Mouse (Mus musculus) liver, embryonic 16.5 days (tissue): ENCODE data around the gene 1810062G17Rik. TPM values are rescaled to one million over a fixed set of nuclear protein-coding genes. Genes with fewer than 3 reads are reported as not detected.

ENCODE experiments used
- ATAC-seq: fragments of 200-750 bp; cut with Nextera tagmentation; 2 replicates; pipeline ENCODE4 v1.8.0; 2017; ENCODE audit warnings: low read depth, mild to moderate bottlenecking, moderate number of reproducible peaks, moderate library complexity
- H3K27ac ChIP-seq: fragments of 300-500 bp; sonication (generic); 2 replicates; pipeline ENCODE4 v1.5.1; 2014; ENCODE audit warnings: mild to moderate bottlenecking, low read length
- H3K27me3 ChIP-seq: fragments of 300-500 bp; sonication (generic); 2 replicates; pipeline ENCODE4 v1.6.1; 2014; ENCODE audit warnings: low read depth, low read length, mixed read lengths; ENCODE audit not compliant: control insufficient read depth, insufficient read depth
- H3K36me3 ChIP-seq: fragments of 300-500 bp; sonication (generic); 2 replicates; pipeline ENCODE4 v1.6.1; 2014; ENCODE audit warnings: mild to moderate bottlenecking; ENCODE audit not compliant: control insufficient read depth, insufficient read depth
- H3K4me1 ChIP-seq: fragments of 300-500 bp; sonication (generic); 2 replicates; pipeline ENCODE4 v1.6.1; 2014; ENCODE audit warnings: low read depth, low read length, mixed read lengths; ENCODE audit not compliant: control insufficient read depth
- H3K4me2 ChIP-seq: fragments of 300-500 bp; sonication (generic); 2 replicates; pipeline ENCODE4 v1.6.1; 2014; ENCODE audit warnings: low read depth, low read length, mixed read lengths
- H3K4me3 ChIP-seq: fragments of 300-500 bp; sonication (generic); 2 replicates; pipeline ENCODE4 v1.5.1; 2014; ENCODE audit warnings: low read depth, mild to moderate bottlenecking, low read length
- H3K9ac ChIP-seq: fragments of 300-500 bp; sonication (generic); 2 replicates; pipeline ENCODE4 v1.6.1; 2014; ENCODE audit warnings: low read depth, low read length
- H3K9me3 ChIP-seq: fragments of 300-500 bp; sonication (generic); replicated peaks from 2 replicates; pipeline ENCODE4 v1.6.1; 2016; ENCODE audit warnings: low read length; ENCODE audit not compliant: control insufficient read depth
- WGBS: fragments of 180-500 bp; shearing (Covaris S2); extraction: QIAGEN DNeasy Blood & Tissue Kit; methylation state at CpG from one replicate; pipeline ENCODE4 v1.1.7; 2014; ENCODE audit not compliant: insufficient replicate concordance; 5-methylcytosine and 5-hydroxymethylcytosine counted together
- microRNA-seq: library from miRNA; unstranded; fragments of <30 nt; microRNA quantifications from one replicate; pipeline ENCODE4, GENCODE M21; 2016
- polyA plus RNA-seq: library from polyadenylated mRNA; unstranded; fragments of >200 nt; fragmentation: Nextera tagmentation; extraction: Ambion mirVana; gene quantifications from 2 replicates; pipeline ENCODE4 v1.2.1, GENCODE M21; 2015

Gene 1810062G17Rik
- polyA plus RNA-seq, 1 experiment from 2014 or later: 1.1 TPM

DNA sequence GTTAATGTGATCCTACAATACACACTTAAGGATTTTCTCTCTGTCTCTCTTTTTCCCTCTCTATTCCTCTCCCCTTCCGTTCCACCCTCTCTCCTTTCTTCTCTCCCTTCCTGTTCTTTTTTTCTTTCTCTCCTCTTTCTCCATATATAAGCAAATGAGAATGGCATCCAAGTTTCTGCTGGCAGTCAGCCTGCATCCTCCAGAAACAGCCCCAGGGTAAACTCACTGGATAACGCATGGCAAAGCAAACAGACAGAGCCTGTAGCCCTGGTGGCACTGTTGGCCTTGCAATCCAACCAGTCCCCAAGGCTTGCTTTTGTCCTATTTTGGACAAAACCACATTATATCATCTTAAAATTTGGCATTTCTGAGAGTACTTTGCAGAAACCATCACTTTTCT is 55.5 kb downstream of the 1810062G17Rik start:
- H3K9ac ChIP-seq: no peak overlapping the region
- H3K27ac ChIP-seq: no peak overlapping the region
- H3K4me1 ChIP-seq: peaks cover 2% of the 10 kb centered on the region; the same call in 1 of the 2 replicates
- 0 out of 2 replicates have a peak, but pooled peaks cover 3% of the 10 kb centered on the region for H3K27me3 ChIP-seq
- H3K9me3 ChIP-seq: no peaks in the 10 kb centered on the region
- no peak overlapping the region for H3K4me3 ChIP-seq
- no peaks in the 10 kb centered on the region for H3K36me3 ChIP-seq
- H3K4me2 ChIP-seq: no peak overlapping the region
- WGBS: 57% methylated on average over 2 of the region's 2 CpGs
- no peak for ATAC-seq

Small RNA genes lying within 50 kb of the gene (microRNA-seq; reads per million reads assigned to microRNA genes)
- not detected for gene Mir7009

Other genes with a start within 250 kb of the 1810062G17Rik start
- gene Anxa5, start within 50 bp of the 1810062G17Rik start, polyA plus RNA-seq: 80.2 and 80.3 TPM in 2 replicates
- gene Gm11549, start 45.9 kb downstream of the 1810062G17Rik start, polyA plus RNA-seq: not detected in 2 replicates
- gene Exosc9, start 76.7 kb downstream of the 1810062G17Rik start, polyA plus RNA-seq: 30.0 and 36.6 TPM in 2 replicates
- gene Ccna2, start 96.2 kb downstream of the 1810062G17Rik start, polyA plus RNA-seq: 220 and 228 TPM in 2 replicates
- gene Bbs7, start 137.5 kb downstream of the 1810062G17Rik start, polyA plus RNA-seq: 8.8 and 9.8 TPM in 2 replicates
- 0.06 and 0.28 TPM in 2 replicates for gene Trpc3, start 214.2 kb downstream of the 1810062G17Rik start, polyA plus RNA-seq